Comparison of ENCODE assay signal across 9 mouse cellular contexts in the genomic region with DNA sequence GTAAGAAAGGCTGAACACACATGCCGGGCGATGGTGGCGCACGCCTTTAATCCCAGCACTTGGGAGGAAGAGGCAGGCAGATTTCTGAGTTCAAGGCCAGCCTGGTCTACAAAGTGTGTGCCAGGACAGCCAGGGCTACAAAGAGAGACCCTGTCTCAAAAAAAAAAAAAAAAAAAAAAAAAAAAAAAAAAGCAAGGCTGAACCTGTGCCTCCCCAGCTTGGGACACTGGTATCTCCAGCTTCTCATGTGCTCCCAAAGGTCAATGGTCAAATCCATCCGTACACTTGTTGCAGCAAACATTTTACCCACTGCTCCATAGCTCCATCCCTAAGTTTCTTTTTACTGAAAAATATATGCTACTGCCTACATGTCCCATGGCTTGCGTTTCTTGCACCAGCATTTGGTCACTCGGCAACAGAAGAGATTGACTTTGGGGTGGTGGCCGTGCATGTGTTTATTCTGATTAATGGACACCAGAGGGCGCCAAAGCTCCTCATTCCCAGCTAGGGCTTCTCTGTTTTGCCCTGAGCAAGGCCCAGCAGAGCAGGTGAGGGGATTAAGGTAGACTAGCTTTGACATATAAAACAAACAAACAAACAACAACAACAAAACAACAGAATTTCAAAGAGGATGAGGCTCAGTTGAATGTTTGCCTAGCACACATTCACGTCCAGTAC. TPM values are rescaled to one million over a fixed set of nuclear protein-coding genes. Genes with fewer than 3 reads are reported as not detected.
DNase-seq lines count a peak whose midpoint lies in the region; ATAC-seq and TF ChIP-seq lines count a peak whose summit lies in the region.
"Had no signal": no experiment of that assay in that cellular context is flagged by ENCODE, and none has a peak within 500 bp of the region (broad histone marks: within the 10 kb centered on the region; RNA-seq: fewer than 3 reads in every experiment).

No protein-coding gene starts in this region.

- WGBS in heart, embryonic 12.5 days: 51% methylated on average over 10 of the region's 10 CpGs
- WGBS in forebrain, postnatal 0 days: 50% methylated on average over 10 of the region's 10 CpGs
- WGBS in hindbrain, postnatal 0 days: 47% methylated on average over 10 of the region's 10 CpGs

- H3K27me3 ChIP-seq in heart, embryonic 12.5 days (replicated peaks): no peaks in the 10 kb centered on the region
- no peaks in the 10 kb centered on the region for H3K27me3 ChIP-seq in forebrain, postnatal 0 days (ENCODE audit: insufficient read depth, low read length)
- no peaks in the 10 kb centered on the region for H3K27me3 ChIP-seq in hindbrain, postnatal 0 days (ENCODE audit: insufficient read depth, low read length)
- no peaks in the 10 kb centered on the region for H3K27me3 ChIP-seq in megakaryocyte, embryonic 14.5 days (replicated peaks)

- no peaks in the 10 kb centered on the region for H3K4me1 ChIP-seq in heart, embryonic 12.5 days (replicated peaks)
- H3K4me1 ChIP-seq in forebrain, postnatal 0 days (ENCODE audit: insufficient read depth): no peaks in the 10 kb centered on the region
- no peaks in the 10 kb centered on the region for H3K4me1 ChIP-seq in hindbrain, postnatal 0 days (ENCODE audit: insufficient read depth, low read length)
- peaks cover 38% of the 10 kb centered on the region for H3K4me1 ChIP-seq in megakaryocyte, embryonic 14.5 days

- H3K9ac ChIP-seq in heart, embryonic 12.5 days: no peak overlapping the region
- no peak overlapping the region for H3K9ac ChIP-seq in forebrain, postnatal 0 days
- no peak overlapping the region for H3K9ac ChIP-seq in hindbrain, postnatal 0 days (replicated peaks; ENCODE audit: low read length)

- intact Hi-C loops in left cerebral cortex, postnatal 10 days (cut with DNase I): no loop called here

- H3K27ac ChIP-seq in heart, embryonic 12.5 days (ENCODE audit: poor library complexity, severe bottlenecking): no peak overlapping the region
- no peak overlapping the region for H3K27ac ChIP-seq in forebrain, postnatal 0 days (ENCODE audit: low read depth, low read length)
- H3K27ac ChIP-seq in hindbrain, postnatal 0 days: no peak overlapping the region

- peak; percentile 67 to 80 for DNase-seq in heart, adult 18-20 months
- DNase-seq in cerebellum, adult 11 months: peak; percentile 71
- DNase-seq in forebrain, postnatal 0 days: peak; percentile 82
- DNase-seq in hindbrain, postnatal 0 days (ENCODE audit: low spot score): peak; percentile 87
- peak; percentile 55 to 59 for DNase-seq in left cerebral cortex, postnatal 10 days (ENCODE audit: extremely low spot score in 1 of 2, low spot score in 2 of 2)
- peak; percentile 52 for DNase-seq in right cerebral cortex, postnatal 25 days

- no peak overlapping the region for H3K4me3 ChIP-seq in heart, embryonic 12.5 days
- no peak overlapping the region for H3K4me3 ChIP-seq in forebrain, postnatal 0 days (ENCODE audit: low read depth, low read length)
- no peak overlapping the region for H3K4me3 ChIP-seq in hindbrain, postnatal 0 days (ENCODE audit: low read length)
- peak overlapping the region; percentile 50 for H3K4me3 ChIP-seq in megakaryocyte, embryonic 14.5 days (replicated peaks)
- H3K4me3 ChIP-seq: myocyte had no signal

- no peaks in the 10 kb centered on the region for H3K36me3 ChIP-seq in heart, embryonic 12.5 days
- H3K36me3 ChIP-seq in forebrain, postnatal 0 days (ENCODE audit: insufficient read depth): peaks cover 5% of the 10 kb centered on the region; the same call in 1 of the 2 replicates
- no peaks in the 10 kb centered on the region for H3K36me3 ChIP-seq in hindbrain, postnatal 0 days (ENCODE audit: insufficient read depth, low read length)
- H3K36me3 ChIP-seq in megakaryocyte, embryonic 14.5 days (replicated peaks; ENCODE audit: low read length): peaks cover 11% of the 10 kb centered on the region

- ATAC-seq in heart, embryonic 12.5 days (ENCODE audit: insufficient number of reproducible peaks, low FRiP score): no peak
- peak; percentile 78 for ATAC-seq in forebrain, postnatal 0 days
- peak; percentile 69 for ATAC-seq in hindbrain, postnatal 0 days

- no peak overlapping the region for H3K4me2 ChIP-seq in heart, embryonic 12.5 days
- no peak overlapping the region for H3K4me2 ChIP-seq in forebrain, postnatal 0 days (ENCODE audit: low read depth)
- H3K4me2 ChIP-seq in hindbrain, postnatal 0 days (ENCODE audit: low read depth, low read length): no peak overlapping the region

- no peaks in the 10 kb centered on the region for H3K9me3 ChIP-seq in heart, embryonic 12.5 days (replicated peaks)
- H3K9me3 ChIP-seq in forebrain, postnatal 0 days (ENCODE audit: low read length): no peaks in the 10 kb centered on the region
- no peaks in the 10 kb centered on the region for H3K9me3 ChIP-seq in hindbrain, postnatal 0 days (ENCODE audit: low read length)
- no peaks in the 10 kb centered on the region for H3K9me3 ChIP-seq in megakaryocyte, embryonic 14.5 days

- peak; percentile 86 for TF ChIP-seq CTCF in forebrain, postnatal 0 days (IDR thresholded peaks at IDR 0.05; ENCODE audit: low read depth)
- peak; percentile 85 for TF ChIP-seq CTCF in hindbrain, postnatal 0 days (IDR thresholded peaks at IDR 0.05; ENCODE audit: low read depth)

RNA-seq across cellular contexts. Expression of a gene that starts 9.2 kb away (rescaled TPM):
- 1 to 10 TPM; 4.8 to 7.6 TPM for total RNA-seq in heart, adult 18-20 months (2021)
- 12.9 and 14.8 TPM in 2 replicates for polyA plus RNA-seq in heart, embryonic 12.5 days (2016; fragmentation: Nextera tagmentation; extraction: Ambion mirVana)
- 10.6 and 16.0 TPM in 2 replicates for total RNA-seq in forebrain, postnatal 0 days (2014; rRNA removed)
- polyA plus RNA-seq in forebrain, postnatal 0 days (2015; fragmentation: Nextera tagmentation; extraction: Ambion mirVana): 12.0 and 12.6 TPM in 2 replicates
- total RNA-seq in hindbrain, postnatal 0 days (2014; rRNA removed): 18.6 and 25.5 TPM in 2 replicates
- 18.4 and 19.3 TPM in 2 replicates for polyA plus RNA-seq in hindbrain, postnatal 0 days (2015; fragmentation: Nextera tagmentation; extraction: Ambion mirVana)
- total RNA-seq in left cerebral cortex, postnatal 10 days (2021): 10 to 100 TPM; 12.7 to 13.9 TPM
- polyA plus RNA-seq in megakaryocyte, embryonic 14.5 days (2012; ENCODE audit: insufficient read depth, low replicate concordance): 3.6 and 8.0 TPM in 2 replicates

RNA-seq across cellular contexts. Expression of a gene that starts 9.3 kb away (rescaled TPM):
- 10 to 100 TPM; 62.0 to 62.2 TPM for total RNA-seq in heart, adult 18-20 months (2021)
- polyA plus RNA-seq in heart, embryonic 12.5 days (2016; fragmentation: Nextera tagmentation; extraction: Ambion mirVana): 33.6 and 34.5 TPM in 2 replicates
- 61.2 and 81.5 TPM in 2 replicates for total RNA-seq in forebrain, postnatal 0 days (2014; rRNA removed)
- polyA plus RNA-seq in forebrain, postnatal 0 days (2015; fragmentation: Nextera tagmentation; extraction: Ambion mirVana): 56.3 and 61.7 TPM in 2 replicates
- total RNA-seq in hindbrain, postnatal 0 days (2014; rRNA removed): 63.3 and 66.8 TPM in 2 replicates
- polyA plus RNA-seq in hindbrain, postnatal 0 days (2015; fragmentation: Nextera tagmentation; extraction: Ambion mirVana): 49.4 and 51.5 TPM in 2 replicates
- 10 to 100 TPM; 47.6 to 50.7 TPM for total RNA-seq in left cerebral cortex, postnatal 10 days (2021)
- 4.0 and 8.8 TPM in 2 replicates for polyA plus RNA-seq in megakaryocyte, embryonic 14.5 days (2012; ENCODE audit: insufficient read depth, low replicate concordance)

RNA-seq across cellular contexts. Expression of a gene that starts 14.1 kb away (rescaled TPM):
- 10 to 100 TPM; 45.7 to 50.8 TPM for total RNA-seq in heart, adult 18-20 months (2021)
- 76.0 and 78.5 TPM in 2 replicates for polyA plus RNA-seq in heart, embryonic 12.5 days (2016; fragmentation: Nextera tagmentation; extraction: Ambion mirVana)
- total RNA-seq in forebrain, postnatal 0 days (2014; rRNA removed): 162 and 180 TPM in 2 replicates
- 76.2 and 92.5 TPM in 2 replicates for polyA plus RNA-seq in forebrain, postnatal 0 days (2015; fragmentation: Nextera tagmentation; extraction: Ambion mirVana)
- 171 and 177 TPM in 2 replicates for total RNA-seq in hindbrain, postnatal 0 days (2014; rRNA removed)
- polyA plus RNA-seq in hindbrain, postnatal 0 days (2015; fragmentation: Nextera tagmentation; extraction: Ambion mirVana): 71.5 and 80.6 TPM in 2 replicates
- total RNA-seq in left cerebral cortex, postnatal 10 days (2021): 100 to 1,000 TPM; 129 to 137 TPM
- polyA plus RNA-seq in megakaryocyte, embryonic 14.5 days (2012; ENCODE audit: insufficient read depth, low replicate concordance): 87.8 and 89.2 TPM in 2 replicates

RNA-seq across cellular contexts. Expression of a gene that starts 55.2 kb away (rescaled TPM):
- total RNA-seq in heart, adult 18-20 months (2021): 10 to 100 TPM; 57.7 to 61.2 TPM
- polyA plus RNA-seq in heart, embryonic 12.5 days (2016; fragmentation: Nextera tagmentation; extraction: Ambion mirVana): 49.9 and 53.8 TPM in 2 replicates
- total RNA-seq in forebrain, postnatal 0 days (2014; rRNA removed): 64.8 and 81.4 TPM in 2 replicates
- polyA plus RNA-seq in forebrain, postnatal 0 days (2015; fragmentation: Nextera tagmentation; extraction: Ambion mirVana): 20.7 and 25.9 TPM in 2 replicates
- 84.9 and 92.7 TPM in 2 replicates for total RNA-seq in hindbrain, postnatal 0 days (2014; rRNA removed)
- 20.6 and 25.0 TPM in 2 replicates for polyA plus RNA-seq in hindbrain, postnatal 0 days (2015; fragmentation: Nextera tagmentation; extraction: Ambion mirVana)
- 10 to 100 TPM; 71.7 to 74.1 TPM for total RNA-seq in left cerebral cortex, postnatal 10 days (2021)
- 105 and 143 TPM in 2 replicates for polyA plus RNA-seq in megakaryocyte, embryonic 14.5 days (2012; ENCODE audit: insufficient read depth, low replicate concordance)
